Mouse (Mus musculus): ENCODE data around the gene Ube2f.
A peak's percentile ranks its signal among the peaks of the same experiment; 100 is the strongest.

The Ube2f gene

DNA sequence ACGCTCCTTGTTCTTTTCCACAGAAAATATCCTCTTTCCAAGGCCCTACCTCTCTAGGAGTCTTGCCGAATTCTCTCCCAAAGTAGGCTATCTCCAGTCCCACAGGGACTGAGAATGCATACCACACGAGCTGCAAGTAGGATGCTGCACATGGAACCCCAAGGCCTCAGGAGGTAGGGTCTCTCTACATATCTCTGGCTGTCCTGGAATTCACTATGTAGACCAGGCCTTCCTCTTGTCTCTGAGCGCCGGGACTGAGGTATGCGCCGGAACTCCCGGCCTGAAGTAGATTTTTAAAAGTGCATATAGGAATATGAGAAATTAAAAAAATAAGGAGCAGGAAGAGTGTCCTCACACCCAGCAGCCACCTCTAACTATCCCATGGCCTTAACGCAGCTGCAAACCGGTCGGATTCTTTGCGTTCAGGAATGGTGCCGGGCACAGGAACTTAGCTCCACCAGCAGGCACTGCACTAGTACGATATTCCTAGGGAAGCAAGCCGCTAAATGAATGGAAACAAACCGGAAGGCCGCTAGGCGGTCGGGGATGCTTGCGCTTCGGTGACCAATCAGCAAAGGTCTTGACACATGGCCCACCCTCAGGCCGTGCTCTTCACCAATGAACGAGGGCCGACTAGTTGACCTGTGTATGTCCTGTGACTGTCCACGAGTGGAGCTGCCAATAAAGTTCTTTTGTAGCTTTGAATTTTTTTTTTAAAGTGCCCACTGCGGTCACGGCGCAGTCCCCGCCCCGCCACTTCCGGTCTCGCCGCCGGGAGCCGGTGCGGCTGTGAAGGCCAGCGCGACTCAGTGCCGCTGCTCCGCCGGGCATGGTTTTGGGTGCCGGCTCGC, at the start of gene Ube2f:
Gene Ube2f (plus strand): TSS at position 741 of the 851 bp plus-strand sequence.
- peak; percentile 84 for DNase-seq (ENCODE audit: low spot score)

DNA sequence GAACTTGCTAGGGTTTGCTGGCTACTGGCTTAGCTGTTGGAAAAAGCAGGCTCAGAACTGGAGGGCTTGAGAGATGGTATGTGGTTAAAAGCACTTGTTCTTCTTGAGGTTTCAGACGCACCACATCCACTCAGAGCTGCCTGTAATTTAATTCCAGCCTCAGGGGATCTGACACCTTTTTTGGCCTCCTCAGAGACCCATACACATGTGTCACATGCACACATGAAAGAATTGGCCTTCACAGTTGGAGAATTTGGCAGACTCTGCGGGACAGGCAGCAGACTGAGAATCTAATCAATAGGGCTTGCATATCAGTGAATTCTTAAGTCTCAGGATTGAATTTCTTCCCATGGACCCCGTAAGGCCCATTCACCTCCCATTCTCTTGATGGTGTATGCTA, 49.0 kb upstream of the Ube2f start:
- no peak for DNase-seq (ENCODE audit: low spot score)

DNA sequence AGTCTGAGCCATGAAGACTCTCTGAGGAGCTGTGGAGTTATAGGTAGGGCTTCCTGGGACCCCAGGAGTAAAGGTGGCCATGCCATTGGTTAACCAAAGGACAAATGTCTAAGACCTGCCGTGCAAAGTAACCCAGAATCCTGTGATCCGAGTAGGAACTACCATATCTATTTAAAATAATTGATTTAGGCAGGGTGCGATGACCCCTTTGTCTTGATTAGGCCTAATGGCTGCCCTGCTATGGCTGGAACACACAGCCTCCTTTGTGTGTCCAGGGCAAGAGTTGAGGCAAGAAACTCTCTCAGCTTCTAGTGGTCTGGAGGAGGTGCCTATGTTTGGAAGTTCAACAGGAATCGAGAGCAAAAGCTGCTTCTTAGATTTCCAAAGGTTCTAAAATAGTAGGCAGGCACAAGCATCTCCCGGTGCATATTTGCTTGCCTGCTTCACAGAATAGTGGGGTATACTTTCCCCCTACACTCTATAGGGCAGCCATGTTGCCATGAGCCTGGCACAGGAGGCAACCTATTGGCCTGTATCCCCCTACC, 45.8 kb upstream of the Ube2f start:
- no peak for DNase-seq (ENCODE audit: low spot score)

- no peak for DNase-seq (ENCODE audit: low spot score)
Measured at GRCm38 (mm10) chr1:91205651-91206050, 44.5 kb upstream of the Ube2f start.

GRCm38 (mm10) chr1:91206336-91206735, 43.8 kb upstream of the Ube2f start:
- no peak for DNase-seq (ENCODE audit: low spot score)

- DNase-seq (ENCODE audit: low spot score), result no peak
Measured at GRCm38 (mm10) chr1:91206873-91207272, 43.2 kb upstream of the Ube2f start.

DNA sequence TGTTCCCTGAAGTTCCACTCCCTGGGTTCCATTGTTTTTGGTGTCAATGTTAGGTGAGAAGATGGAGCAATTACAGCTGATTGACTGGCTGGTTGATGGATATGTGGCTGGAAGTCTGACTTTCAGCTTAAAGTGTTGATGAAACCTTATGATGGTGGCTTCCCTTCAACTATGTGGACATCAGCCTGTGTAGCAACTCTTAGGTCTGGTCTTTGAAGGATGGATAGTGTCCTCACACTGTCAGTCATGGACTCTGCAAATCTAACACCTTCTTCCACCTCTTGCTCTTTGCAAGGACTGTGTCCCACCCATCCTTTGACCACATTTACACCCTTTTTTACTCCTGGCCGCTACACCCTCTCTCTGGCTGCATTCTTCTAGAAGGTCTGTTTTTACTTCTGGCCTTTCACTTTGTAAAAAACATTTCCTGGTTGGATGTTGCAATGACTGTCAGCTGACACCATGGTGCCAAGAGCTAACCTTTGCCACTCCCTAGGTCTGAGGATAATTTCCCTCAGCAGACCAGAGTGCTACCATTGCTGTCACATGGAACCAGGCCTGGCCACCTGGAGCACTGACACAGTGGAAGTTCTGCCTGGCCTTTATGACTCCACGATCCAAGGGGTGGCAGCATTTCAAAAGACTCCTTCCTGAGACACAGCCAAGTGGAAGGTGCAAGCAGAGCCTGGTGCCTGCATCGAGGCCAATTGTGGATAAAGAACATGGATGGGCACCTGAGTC, 42.6 kb upstream of the Ube2f start:
- DNase-seq (ENCODE audit: low spot score), result no peak

- DNase-seq (ENCODE audit: low spot score), result no peak
Measured at GRCm38 (mm10) chr1:91209343-91209742, 40.8 kb upstream of the Ube2f start.

GRCm38 (mm10) chr1:91209785-91210184, 40.3 kb upstream of the Ube2f start:
- DNase-seq (ENCODE audit: low spot score), result peak; percentile 59

DNA sequence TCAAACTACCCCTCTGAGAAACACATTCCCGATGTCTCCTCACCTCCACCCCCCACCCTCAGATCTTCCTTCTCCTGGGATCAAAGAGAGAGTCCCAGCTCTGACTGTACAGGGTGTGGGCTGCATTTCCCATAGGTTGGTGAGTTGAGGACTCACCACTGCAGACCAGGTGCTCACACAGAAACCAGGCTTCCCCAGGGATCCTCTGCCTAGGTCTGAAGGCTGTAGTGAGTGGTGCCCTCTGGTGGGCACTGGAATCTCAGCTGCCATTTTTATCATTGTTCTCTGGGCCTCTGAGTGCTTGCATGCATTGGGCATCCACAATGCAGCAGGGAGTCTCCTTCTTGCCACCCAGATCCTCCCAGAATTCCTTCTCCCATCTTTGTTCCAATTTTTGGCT, 39.0 kb upstream of the Ube2f start:
- DNase-seq (ENCODE audit: low spot score), result peak; percentile 42

DNA sequence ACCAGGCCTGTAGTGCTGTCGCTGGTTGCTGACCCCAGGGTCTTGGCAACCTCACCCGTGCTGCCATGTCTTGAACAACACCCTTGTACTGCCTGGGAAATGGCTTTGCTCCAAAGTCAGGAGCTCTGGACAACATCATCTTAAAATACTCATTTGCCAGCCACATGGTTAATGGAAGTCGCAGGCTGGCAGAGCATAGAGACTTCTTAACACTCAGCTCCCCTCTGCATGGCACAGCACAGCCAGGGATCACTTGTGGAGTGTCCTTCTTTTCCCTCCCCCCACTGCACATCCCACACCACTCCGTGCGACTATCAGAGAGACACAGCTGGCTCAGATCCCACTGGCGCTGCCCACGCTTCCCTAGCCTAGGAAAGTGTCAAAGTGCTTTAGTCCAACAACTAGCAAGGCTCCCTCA, 38.5 kb upstream of the Ube2f start:
- peak; percentile 40 for DNase-seq (ENCODE audit: low spot score)

DNA sequence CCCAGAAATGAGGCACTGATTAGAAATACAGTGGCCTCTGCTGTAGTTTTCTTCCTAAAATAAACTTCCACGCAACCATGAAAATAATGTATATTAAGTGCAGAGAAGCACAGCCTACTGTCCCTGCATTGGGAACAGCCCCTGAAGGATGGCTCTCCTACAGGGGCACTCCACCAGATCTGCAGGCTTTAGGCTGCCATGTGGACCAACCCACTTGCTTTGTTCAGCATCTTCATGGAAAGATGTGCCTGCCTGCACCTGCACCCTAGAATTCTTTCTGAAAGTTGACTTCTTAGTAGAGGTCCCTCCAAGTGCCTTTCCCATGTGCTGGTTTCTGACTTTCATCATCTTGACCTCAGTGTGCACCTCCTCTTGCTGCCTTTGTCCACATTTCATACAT, 34.8 kb upstream of the Ube2f start:
- DNase-seq (ENCODE audit: low spot score), result no peak

- DNase-seq (ENCODE audit: low spot score), result no peak
Measured at GRCm38 (mm10) chr1:91215981-91216380, 34.1 kb upstream of the Ube2f start.

- DNase-seq (ENCODE audit: low spot score), result no peak
Measured at GRCm38 (mm10) chr1:91216504-91217267, 33.4 kb upstream of the Ube2f start.

- DNase-seq (ENCODE audit: low spot score), result no peak
Measured at GRCm38 (mm10) chr1:91219641-91220321, 30.3 kb upstream of the Ube2f start.

DNA sequence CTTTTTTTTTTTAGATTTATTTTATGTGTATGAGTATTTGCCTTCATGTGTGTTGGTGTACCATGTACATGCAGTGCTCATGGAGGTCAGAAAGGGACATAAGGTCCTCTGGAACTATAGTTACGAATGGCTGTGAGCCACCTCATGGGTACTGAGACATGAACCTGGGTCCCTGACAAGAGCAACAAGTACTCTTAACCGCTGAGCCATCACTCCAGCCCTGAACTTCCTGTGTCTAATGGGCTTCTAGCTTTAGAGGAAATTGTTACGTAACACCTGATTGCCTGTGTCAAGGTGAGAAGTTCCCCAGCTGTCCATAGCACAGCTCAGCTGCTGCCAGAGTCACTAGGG, 29.8 kb upstream of the Ube2f start:
- no peak for DNase-seq (ENCODE audit: low spot score)

DNA sequence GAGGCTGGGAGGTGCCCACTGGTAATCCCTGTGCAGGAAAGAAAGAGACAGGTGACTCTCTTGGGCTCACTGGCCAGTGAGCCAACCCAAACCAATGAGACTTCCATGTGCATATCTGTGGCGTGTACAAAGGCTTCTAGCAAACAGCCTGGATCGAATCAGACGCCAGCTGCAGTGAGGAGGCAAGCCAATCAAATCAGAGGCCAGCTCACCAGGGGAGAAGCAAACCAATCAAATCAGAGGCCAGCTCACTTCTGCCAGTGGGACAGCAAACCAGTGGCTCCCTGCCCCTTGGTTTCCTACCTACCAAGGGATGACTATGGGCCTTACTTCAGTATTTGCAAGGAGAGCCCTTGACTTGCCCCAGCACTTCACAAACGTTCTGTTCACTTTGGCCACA, 23.5 kb upstream of the Ube2f start:
- DNase-seq (ENCODE audit: low spot score), result no peak

DNA sequence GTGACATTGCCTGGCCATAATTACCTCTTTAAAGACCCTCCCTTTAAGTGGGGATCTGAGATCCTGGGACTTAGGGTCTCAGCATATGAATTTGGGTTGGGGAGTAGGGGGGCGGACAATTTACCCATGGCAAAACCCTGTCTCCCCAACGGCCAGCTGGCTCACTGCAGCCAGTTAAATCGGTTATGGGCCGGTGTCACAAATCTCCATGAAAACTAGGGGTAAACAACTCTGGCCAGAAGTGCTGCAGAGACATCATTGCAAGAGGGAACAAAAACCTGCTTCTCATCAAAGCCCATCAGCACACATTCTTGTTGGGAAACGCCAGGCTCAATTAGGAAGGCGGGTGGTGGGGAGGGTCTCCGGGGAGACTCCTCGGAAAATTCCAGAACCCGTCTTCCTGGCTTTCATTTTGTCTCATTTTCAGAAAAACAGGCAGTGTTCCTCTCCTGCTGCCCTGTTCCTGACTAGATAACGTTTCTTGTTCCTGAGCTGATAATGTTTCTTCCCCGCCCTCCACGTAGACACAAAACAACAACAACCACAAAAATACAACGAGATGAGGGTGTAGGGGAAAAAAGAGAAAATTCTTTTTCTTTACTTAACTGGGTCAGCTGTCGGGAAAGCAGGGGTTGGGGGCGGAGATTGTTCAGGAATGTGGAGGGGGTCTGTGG, 22.6 kb upstream of the Ube2f start:
- no peak for DNase-seq (ENCODE audit: low spot score)

- DNase-seq (ENCODE audit: low spot score), result no peak
Measured at GRCm38 (mm10) chr1:91231142-91231541, 19.0 kb upstream of the Ube2f start.

GRCm38 (mm10) chr1:91231896-91232295, 18.2 kb upstream of the Ube2f start:
- DNase-seq (ENCODE audit: low spot score), result no peak

DNA sequence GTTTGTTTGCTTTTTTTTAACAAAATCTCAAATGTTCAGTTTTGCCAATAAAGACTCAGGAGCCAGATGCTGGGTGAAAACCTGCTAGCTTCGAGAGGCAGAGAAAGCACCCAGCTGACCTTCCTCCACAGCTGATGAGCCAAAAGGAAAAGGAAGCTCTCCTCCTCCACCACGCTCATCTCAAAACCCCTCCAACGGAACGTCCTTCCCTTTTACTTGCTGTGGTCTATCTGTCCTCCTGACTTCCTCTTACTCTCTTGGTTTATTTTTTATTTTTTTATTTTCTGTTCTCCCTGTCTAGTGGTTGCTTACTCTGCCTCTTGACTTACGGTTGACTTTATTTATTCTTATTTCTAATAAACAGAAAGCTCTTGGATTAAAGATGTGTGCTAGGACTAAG, 14.7 kb upstream of the Ube2f start:
- DNase-seq (ENCODE audit: low spot score), result no peak
